Mouse (Mus musculus): Measurements from ENCODE around the gene Smyd3.

- TF ChIP-seq CTCF (IDR thresholded peaks at IDR 0.05; ENCODE audit: low read depth, low read length) = no peak
- TF ChIP-seq POLR2A (IDR thresholded peaks at IDR 0.05; ENCODE audit: insufficient read depth, low read length) = no peak
- no peak for TF ChIP-seq EP300 (IDR thresholded peaks at IDR 0.05; ENCODE audit: insufficient read depth, low read depth, low read length)
These were observed 413.4 kb downstream of the Smyd3 start for GRCm38 (mm10) chr1:179104447-179104846.
